Mouse (Mus musculus) midbrain, embryonic 14.5 days (tissue): ENCODE data around the gene Trim31. TPM values are rescaled to one million over a fixed set of nuclear protein-coding genes. Genes with fewer than 3 reads are reported as not detected.

ENCODE experiments used
- ATAC-seq: fragments of 200-750 bp; cut with Nextera tagmentation; 2 replicates; pipeline ENCODE4 v1.8.0; 2017; ENCODE audit warnings: moderate number of reproducible peaks, moderate library complexity; ENCODE audit not compliant: low FRiP score, low TSS enrichment
- DNase-seq: peaks from one replicate; pipeline ENCODE4 v3.0.0-alpha.2; 2015
- H3K27ac ChIP-seq: fragments of 300-500 bp; sonication (generic); replicated peaks from 2 replicates; pipeline ENCODE4 v1.5.1; 2014; ENCODE audit warnings: mild to moderate bottlenecking, low read depth, low read length, moderate library complexity
- H3K27me3 ChIP-seq: fragments of 300-500 bp; sonication (generic); 2 replicates; pipeline ENCODE4 v1.6.1; 2014; ENCODE audit warnings: low read length, control low read depth, mixed read lengths; ENCODE audit not compliant: control insufficient read depth, insufficient read depth
- H3K36me3 ChIP-seq: fragments of 300-500 bp; sonication (generic); 2 replicates; pipeline ENCODE4 v1.6.1; 2014; ENCODE audit warnings: low read length, control low read depth; ENCODE audit not compliant: control insufficient read depth, insufficient read depth
- H3K4me1 ChIP-seq: fragments of 300-500 bp; sonication (generic); 2 replicates; pipeline ENCODE4 v1.6.1; 2014; ENCODE audit warnings: mild to moderate bottlenecking, antibody characterized with exemption, low read length, control low read depth; ENCODE audit not compliant: control insufficient read depth, insufficient read depth
- H3K4me2 ChIP-seq: fragments of 300-500 bp; sonication (generic); 2 replicates; pipeline ENCODE4 v1.6.1; 2014; ENCODE audit warnings: mild to moderate bottlenecking, low read length, moderate library complexity
- H3K4me3 ChIP-seq: fragments of 300-500 bp; sonication (generic); replicated peaks from 2 replicates; pipeline ENCODE4 v1.5.1; 2014; ENCODE audit warnings: low read depth, low read length
- H3K9ac ChIP-seq: fragments of 300-500 bp; sonication (generic); replicated peaks from 2 replicates; pipeline ENCODE4 v1.6.1; 2014; ENCODE audit warnings: mild to moderate bottlenecking, low read length, moderate library complexity
- H3K9me3 ChIP-seq: fragments of 300-500 bp; sonication (generic); 2 replicates; pipeline ENCODE4 v1.6.1; 2016; ENCODE audit warnings: low read length, control low read depth, mixed read lengths; ENCODE audit not compliant: control insufficient read depth
- whole genome bisulfite sequencing: fragments of 180-500 bp; shearing (Covaris S2); extraction: QIAGEN DNeasy Blood & Tissue Kit; methylation state at CpG from one replicate; pipeline ENCODE4 v1.1.7; 2014; 5-methylcytosine and 5-hydroxymethylcytosine counted together
- polyA plus RNA-seq: library from polyadenylated mRNA; unstranded; fragments of >200 nt; fragmentation: Nextera tagmentation; extraction: Ambion mirVana; gene quantifications from 2 replicates; pipeline ENCODE4 v1.2.1, GENCODE M21; 2014

Trim31 gene
- polyA plus RNA-seq, 1 experiment from 2014 or later = not detected

- 25% methylated on average over 5 of the region's 5 CpGs for WGBS
- peaks cover 10% of the 10 kb centered on the region; the same call in 1 of the 2 replicates for H3K4me1 ChIP-seq
- DNase-seq = no peak
- ATAC-seq = no peak
- peak overlapping the region; percentile 65; the same call in 1 of the 2 replicates for H3K4me2 ChIP-seq
- no peak overlapping the region for H3K9ac ChIP-seq
- no peak overlapping the region for H3K27ac ChIP-seq
- peaks cover 27% of the 10 kb centered on the region for H3K27me3 ChIP-seq
- H3K36me3 ChIP-seq = peaks cover 5% of the 10 kb centered on the region
- H3K4me3 ChIP-seq = peak overlapping the region; percentile 34; the same call in 1 of the 2 replicates
- no peaks in the 10 kb centered on the region for H3K9me3 ChIP-seq
These were observed 45.8 kb downstream of the Trim31 start for GRCm38 (mm10) chr17:36943691-36944090.

GRCm38 (mm10) chr17:36944121-36944775, 46.3 kb downstream of the Trim31 start:
- H3K4me3 ChIP-seq = no peak overlapping the region
- DNase-seq (peak; percentile 13), ATAC-seq (no peak)
- peaks cover 10% of the 10 kb centered on the region; the same call in 1 of the 2 replicates for H3K4me1 ChIP-seq
- no peak overlapping the region for H3K9ac ChIP-seq
- H3K27me3 ChIP-seq = peaks cover 27% of the 10 kb centered on the region
- 22% methylated on average over 9 of the region's 9 CpGs for WGBS
- H3K27ac ChIP-seq = no peak overlapping the region
- H3K9me3 ChIP-seq = no peaks in the 10 kb centered on the region
- H3K4me2 ChIP-seq = no peak overlapping the region
- peaks cover 11% of the 10 kb centered on the region for H3K36me3 ChIP-seq

GRCm38 (mm10) chr17:36947051-36947819, 49.3 kb downstream of the Trim31 start:
- Histone ChIP-seq H3K4me3 (peak overlapping the region; percentile 53), H3K27me3 (peaks cover 24% of the 10 kb centered on the region), H3K27ac (peak overlapping the region; percentile 80), H3K4me1 (peaks cover 16% of the 10 kb centered on the region), H3K36me3 (peaks cover 17% of the 10 kb centered on the region), H3K9ac (peak overlapping the region; percentile 77), H3K4me2 (peak overlapping the region; percentile 94), H3K9me3 (no peaks in the 10 kb centered on the region)
- peak; percentile 55 for ATAC-seq
- under 1% methylated on average over 62 of the region's 62 CpGs for WGBS
- DNase-seq = peak; percentile 81

GRCm38 (mm10) chr17:36948286-36948685, 50.4 kb downstream of the Trim31 start:
- H3K9ac ChIP-seq = no peak overlapping the region
- H3K4me2 ChIP-seq = no peak overlapping the region
- H3K27ac ChIP-seq = no peak overlapping the region
- H3K36me3 ChIP-seq = peaks cover 17% of the 10 kb centered on the region
- WGBS = 92% methylated on average over 1 of the region's 1 CpGs
- H3K4me1 ChIP-seq = peaks cover 16% of the 10 kb centered on the region
- H3K27me3 ChIP-seq = peaks cover 14% of the 10 kb centered on the region
- ATAC-seq (no peak), DNase-seq (no peak)
- H3K4me3 ChIP-seq = no peak overlapping the region
- no peaks in the 10 kb centered on the region for H3K9me3 ChIP-seq

GRCm38 (mm10) chr17:36949265-36949664, 51.3 kb downstream of the Trim31 start:
- 96% methylated on average over 8 of the region's 8 CpGs for WGBS
- Histone ChIP-seq H3K9ac (no peak overlapping the region), H3K4me1 (peaks cover 16% of the 10 kb centered on the region), H3K9me3 (no peaks in the 10 kb centered on the region), H3K4me3 (no peak overlapping the region), H3K27ac (no peak overlapping the region), H3K36me3 (peaks cover 19% of the 10 kb centered on the region), H3K27me3 (peaks cover 5% of the 10 kb centered on the region), H3K4me2 (no peak overlapping the region)
- no peak for DNase-seq
- ATAC-seq = no peak

GRCm38 (mm10) chr17:36950981-36951947, 53.3 kb downstream of the Trim31 start, which contains the start of gene Ppp1r11:
Gene Ppp1r11, minus strand, starts transcription at chr17:36951741.
- 2% methylated on average over 36 of the region's 36 CpGs for WGBS
- DNase-seq = peak; percentile 99
- no peaks in the 10 kb centered on the region for H3K27me3 ChIP-seq

GRCm38 (mm10) chr17:36952631-36953030, 54.7 kb downstream of the Trim31 start:
- H3K9ac ChIP-seq = no peak overlapping the region
- H3K4me1 ChIP-seq = peaks cover 10% of the 10 kb centered on the region
- DNase-seq (no peak), ATAC-seq (no peak)
- no peak overlapping the region for H3K4me3 ChIP-seq
- no peaks in the 10 kb centered on the region for H3K9me3 ChIP-seq
- H3K27me3 ChIP-seq = no peaks in the 10 kb centered on the region
- 90% methylated on average over 2 of the region's 2 CpGs for WGBS
- H3K36me3 ChIP-seq = peaks cover 25% of the 10 kb centered on the region
- no peak overlapping the region for H3K4me2 ChIP-seq
- H3K27ac ChIP-seq = no peak overlapping the region

More at GRCm38 (mm10) chr17:36950981-36951947, 53.3 kb downstream of the Trim31 start, which contains the start of gene Ppp1r11:
- peak within 1 kb of the TSS; percentile 58 for H3K9ac ChIP-seq
- peak within 1 kb of the TSS; percentile 85 for H3K27ac ChIP-seq
- peaks cover 20% of the 10 kb centered on the region for H3K36me3 ChIP-seq
- H3K9me3 ChIP-seq = no peaks in the 10 kb centered on the region
- peak; percentile 96 for ATAC-seq
- peak within 1 kb of the TSS; percentile 59 for H3K4me3 ChIP-seq
- peak within 1 kb of the TSS; percentile 74 for H3K4me2 ChIP-seq
- H3K4me1 ChIP-seq = peaks cover 14% of the 10 kb centered on the region

GRCm38 (mm10) chr17:36953062-36953461, 55.1 kb downstream of the Trim31 start:
- 97% methylated on average over 1 of the region's 1 CpGs for WGBS
- peaks cover 12% of the 10 kb centered on the region for H3K4me1 ChIP-seq
- no peak overlapping the region for H3K4me3 ChIP-seq
- no peak overlapping the region for H3K9ac ChIP-seq
- DNase-seq = no peak
- no peak overlapping the region for H3K4me2 ChIP-seq
- no peak overlapping the region for H3K27ac ChIP-seq
- H3K27me3 ChIP-seq = no peaks in the 10 kb centered on the region
- ATAC-seq = no peak
- no peaks in the 10 kb centered on the region for H3K9me3 ChIP-seq
- H3K36me3 ChIP-seq = peaks cover 25% of the 10 kb centered on the region
